Comparison of ENCODE assay signal across 8 mouse cellular contexts in the genomic region with DNA sequence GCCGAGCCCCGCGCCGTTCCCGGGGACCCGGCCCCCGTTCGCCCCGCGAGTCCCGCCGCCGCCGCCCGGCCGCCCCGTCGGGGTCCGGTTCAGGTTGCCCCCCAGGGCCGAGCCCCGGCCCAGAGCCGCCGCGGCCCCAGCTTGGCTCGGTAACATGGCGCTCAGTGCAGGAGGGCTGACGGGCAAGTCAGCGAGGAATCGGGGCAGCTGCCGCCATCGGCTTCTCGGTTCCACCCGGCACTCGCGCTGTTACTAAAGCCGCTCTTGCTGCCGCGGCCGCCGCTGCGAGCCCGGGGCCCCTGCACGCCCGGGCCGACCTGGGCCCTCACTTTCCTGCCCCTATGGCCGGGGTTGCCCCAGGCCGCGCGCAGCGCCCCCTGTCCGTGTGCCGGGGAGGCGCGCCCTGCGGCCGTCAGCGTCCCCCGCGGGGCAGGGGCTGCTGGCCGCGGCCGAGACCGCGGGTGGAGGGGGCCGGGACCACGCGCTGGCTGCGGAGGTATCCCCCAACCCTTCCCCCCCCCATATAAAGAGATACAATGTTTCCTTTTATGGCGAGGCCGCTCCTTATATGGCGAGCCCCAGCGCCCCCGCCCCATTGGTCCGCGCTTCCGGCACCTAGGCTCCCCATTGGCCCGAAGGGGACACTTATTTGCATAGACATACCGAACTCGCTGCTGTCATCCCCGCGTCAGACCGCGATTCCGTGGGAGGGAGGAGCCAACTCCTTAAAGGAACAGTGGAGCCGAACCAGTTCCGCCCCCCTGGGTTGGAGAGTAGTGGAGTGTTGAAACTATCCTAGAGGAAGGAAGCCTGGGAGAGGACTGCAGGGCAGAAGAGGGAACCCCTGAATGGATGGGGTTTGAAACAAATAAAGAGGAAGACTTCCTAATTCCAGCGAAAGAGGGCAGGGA. TPM values are rescaled to one million over a fixed set of nuclear protein-coding genes. Genes with fewer than 3 reads are reported as not detected.
DNase-seq lines count a peak whose midpoint lies in the region; ATAC-seq lines count a peak whose summit lies in the region.

A gene (minus strand): TSS at position 503 of the 911 bp plus-strand sequence.

- no peaks in the 10 kb centered on the region for H3K9me3 ChIP-seq in hindbrain, embryonic 12.5 days (replicated peaks)

- H3K9ac ChIP-seq in hindbrain, embryonic 12.5 days: peak within 1 kb of the TSS; percentile 99

- peak; percentile 99 for DNase-seq in NIH3T3 (ENCODE audit: low read depth)
- DNase-seq in cerebellum, postnatal 10 days: peak; percentile 96 to 98
- peak; percentile 97 to 98 for DNase-seq in frontal cortex, postnatal 10 days (ENCODE audit: low spot score in 2 of 2)
- peak; percentile 92 to 98 for DNase-seq in layer of hippocampus, postnatal 14 days (ENCODE audit: low spot score in 2 of 2)
- DNase-seq in lung, postnatal 14 days: peak; percentile 95
- DNase-seq in retina, adult 2 months (ENCODE audit: low read depth, low spot score): peak; percentile 86
- DNase-seq in thymus, postnatal 36 days: peak; percentile 91 to 97

- H3K4me2 ChIP-seq in hindbrain, embryonic 12.5 days (replicated peaks): peak within 1 kb of the TSS; percentile 88

- peak within 1 kb of the TSS; percentile 96 for H3K27ac ChIP-seq in hindbrain, embryonic 12.5 days

- H3K27me3 ChIP-seq in hindbrain, embryonic 12.5 days: no peaks in the 10 kb centered on the region

- under 1% methylated on average over 81 of the region's 87 CpGs for WGBS in hindbrain, embryonic 12.5 days

- peak; percentile 94 for ATAC-seq in hindbrain, embryonic 12.5 days (ENCODE audit: low FRiP score)

- peak within 1 kb of the TSS; percentile 99 for H3K4me3 ChIP-seq in hindbrain, embryonic 12.5 days

- H3K4me1 ChIP-seq in hindbrain, embryonic 12.5 days: peaks cover 37% of the 10 kb centered on the region

- peaks cover 11% of the 10 kb centered on the region for H3K36me3 ChIP-seq in hindbrain, embryonic 12.5 days

RNA-seq across cellular contexts. Expression of the gene that starts here (rescaled TPM):
- 5.9 and 8.1 TPM in 2 replicates for polyA plus RNA-seq in hindbrain, embryonic 12.5 days (2016; fragmentation: Nextera tagmentation; extraction: Ambion mirVana)
- 10 to 100 TPM; 62.7 to 65.5 TPM for total RNA-seq in layer of hippocampus, postnatal 14 days (2021)

Comparison
In these comparisons a context has a peak if more than half of its experiments do, and no peak if none do; other contexts are left out.
1. Peak in every context shown above with its lines: DNase-seq, ATAC-seq, H3K4me3 ChIP-seq and H3K27ac ChIP-seq.